Mouse (Mus musculus): ENCODE measurements around the gene Arhgef16. TPM values are rescaled to one million over a fixed set of nuclear protein-coding genes. Genes with fewer than 3 reads are reported as not detected.

Gene Arhgef16
- total RNA-seq, 2 experiments from 2014 or later, result 0.46 to 0.52 TPM

DNA sequence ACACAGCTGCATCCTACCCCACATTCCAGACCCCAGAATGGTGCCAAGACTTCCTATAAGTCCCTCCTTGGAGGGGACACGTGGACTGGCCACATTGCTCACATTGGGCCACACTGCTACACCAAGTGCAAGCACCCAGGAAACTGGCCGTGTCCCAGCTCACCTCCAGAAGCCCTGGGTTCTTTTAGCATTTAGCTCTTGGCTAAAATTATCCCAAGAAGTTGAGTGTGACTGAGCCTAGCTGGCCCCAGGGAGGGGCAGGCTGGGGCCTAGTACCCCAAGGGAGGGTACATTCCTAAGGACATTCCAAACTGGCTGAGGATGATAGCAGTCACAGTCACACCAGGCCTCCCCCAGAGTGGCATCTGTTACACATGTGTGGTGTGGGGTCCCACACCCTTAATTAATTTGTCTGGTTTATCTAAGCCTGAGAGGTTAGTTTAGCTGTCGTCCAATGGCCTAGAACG is 7.7 kb downstream of the Arhgef16 start:
- DNase-seq, result no peak

DNA sequence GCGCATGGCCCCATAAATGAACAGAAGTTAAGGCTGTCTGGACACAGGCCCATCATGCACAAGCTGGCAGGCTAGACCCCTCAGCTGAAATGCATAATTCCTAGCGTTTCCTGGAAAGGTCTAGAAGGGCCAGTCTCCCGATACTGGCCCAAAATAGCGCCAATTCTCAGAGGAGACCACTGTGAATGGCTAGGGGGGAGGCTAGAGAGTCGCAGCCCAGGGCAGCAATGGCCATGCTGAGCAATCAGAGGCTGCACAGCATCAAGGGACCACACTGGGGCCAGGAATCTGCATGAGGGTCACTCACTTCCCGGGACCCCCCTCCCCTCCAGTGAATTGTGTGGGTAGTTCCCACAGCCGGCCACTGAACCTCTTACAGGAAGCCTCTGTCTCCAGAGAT is 17.8 kb downstream of the Arhgef16 start:
- DNase-seq, result no peak

DNA sequence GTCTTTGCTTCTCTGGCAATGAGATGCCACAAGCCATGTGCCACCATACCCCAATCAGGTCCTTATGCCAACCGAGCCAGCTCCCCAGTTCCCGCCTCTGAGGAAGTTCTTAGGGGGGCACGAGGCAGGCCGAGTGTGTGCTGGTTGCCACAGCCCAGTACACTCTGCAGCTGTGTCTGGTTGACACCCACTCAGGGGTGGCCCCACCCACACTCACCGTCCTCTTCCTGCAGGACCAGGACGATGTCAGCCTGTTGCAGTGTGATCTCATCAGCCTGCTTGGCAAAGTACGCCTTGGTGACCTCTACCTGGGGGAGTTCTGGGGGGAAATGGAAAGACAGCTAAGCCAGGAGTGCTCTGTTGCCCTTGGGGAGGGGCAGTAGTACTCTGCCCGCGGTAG is 22.0 kb downstream of the Arhgef16 start:
- DNase-seq, result no peak

DNA sequence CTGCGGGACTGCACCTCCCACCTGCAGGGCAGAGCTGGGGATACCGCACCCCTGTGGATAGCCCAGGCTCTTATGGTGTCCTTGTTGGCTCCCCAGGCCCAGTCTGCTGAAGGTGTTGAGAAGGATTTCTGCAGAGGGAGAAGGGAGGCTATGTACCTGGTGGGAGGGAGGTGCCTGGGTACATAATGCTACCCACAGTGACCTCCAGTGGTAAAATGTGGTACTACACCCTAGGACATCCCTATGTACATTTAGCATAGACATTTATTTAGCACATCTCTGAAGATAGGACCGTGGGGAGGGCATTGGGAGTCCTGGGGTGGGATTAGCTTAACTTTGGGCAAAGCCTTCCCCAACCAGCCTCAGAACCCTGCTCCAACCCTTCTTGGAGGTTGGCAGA is 28.5 kb downstream of the Arhgef16 start:
- DNase-seq, result peak; percentile 57 to 73

DNA sequence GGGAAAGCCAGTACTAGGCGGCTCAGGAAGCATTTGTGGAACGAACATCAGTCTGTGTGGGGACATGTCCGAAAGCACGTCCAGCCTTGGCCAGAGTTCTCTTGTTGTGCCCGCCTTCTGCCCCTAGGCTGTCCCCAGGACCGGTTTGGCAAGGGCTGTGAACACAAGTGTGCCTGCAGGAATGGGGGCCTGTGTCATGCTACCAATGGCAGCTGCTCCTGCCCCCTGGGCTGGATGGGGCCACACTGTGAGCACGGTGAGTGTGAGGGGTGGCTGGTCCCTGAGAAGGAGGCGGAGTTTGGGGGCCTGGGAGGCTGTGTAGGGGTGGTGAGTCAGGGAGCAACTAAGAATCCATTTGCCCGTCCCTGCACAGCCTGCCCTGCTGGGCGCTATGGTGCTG is 32.0 kb downstream of the Arhgef16 start:
- DNase-seq, result no peak

DNA sequence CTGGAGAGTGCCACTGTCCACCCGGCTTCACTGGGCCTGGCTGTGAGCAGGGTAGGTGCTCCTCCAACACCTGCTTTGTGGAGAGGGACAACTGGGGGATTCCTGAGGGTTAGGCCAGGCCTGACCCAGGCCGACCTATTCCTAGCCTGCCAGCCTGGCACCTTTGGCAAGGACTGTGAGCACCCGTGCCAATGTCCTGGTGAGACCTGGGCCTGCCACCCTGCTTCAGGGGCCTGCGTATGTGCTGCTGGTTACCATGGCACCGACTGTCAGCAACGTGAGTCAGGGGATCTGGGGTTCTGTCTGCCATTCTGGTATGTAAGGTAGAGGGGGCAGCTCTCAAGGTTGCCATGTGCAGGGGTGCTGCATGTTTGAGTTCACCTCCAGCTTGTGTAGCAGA is 34.0 kb downstream of the Arhgef16 start:
- no peak for DNase-seq

DNA sequence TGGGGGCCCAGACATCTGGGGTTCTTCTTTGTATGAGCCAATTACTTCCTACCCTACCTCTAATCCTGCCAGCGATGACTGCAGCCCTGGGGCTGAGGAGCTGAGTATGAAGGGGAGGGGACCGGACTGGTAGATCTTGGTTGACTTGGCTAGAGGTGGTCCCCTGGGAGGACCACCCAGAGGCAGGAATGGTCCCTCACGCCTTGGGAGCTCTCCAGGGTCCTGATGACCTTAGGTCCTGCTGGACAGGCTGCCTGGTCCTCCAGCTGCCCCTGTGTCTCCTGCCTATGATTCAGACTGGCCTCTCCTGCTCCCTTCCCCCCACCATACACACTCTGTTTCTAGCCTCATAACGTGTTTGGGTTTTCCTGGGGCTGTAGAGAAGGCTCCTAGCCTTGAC is 39.4 kb downstream of the Arhgef16 start:
- DNase-seq, result no peak

DNA sequence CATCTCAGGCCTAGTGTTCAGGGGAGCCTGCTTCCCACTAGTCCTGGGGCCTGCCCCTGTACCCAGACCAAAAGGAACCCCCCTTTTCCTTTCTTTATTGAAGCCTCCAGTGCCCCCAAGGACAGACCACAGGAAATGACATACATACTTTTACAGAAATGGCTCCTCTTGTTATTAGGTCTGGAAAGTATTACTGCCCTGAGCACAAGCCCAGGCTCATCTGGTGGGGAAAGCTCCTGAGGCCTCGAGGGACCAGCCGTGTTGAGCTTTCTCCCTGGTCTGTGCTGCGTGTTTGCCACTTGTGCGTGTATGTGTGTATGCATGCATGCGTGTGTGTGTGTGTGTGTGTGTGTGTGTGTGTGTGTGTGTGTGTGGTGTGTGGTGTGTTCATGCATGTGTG is 40.7 kb downstream of the Arhgef16 start:
- DNase-seq, result no peak

DNA sequence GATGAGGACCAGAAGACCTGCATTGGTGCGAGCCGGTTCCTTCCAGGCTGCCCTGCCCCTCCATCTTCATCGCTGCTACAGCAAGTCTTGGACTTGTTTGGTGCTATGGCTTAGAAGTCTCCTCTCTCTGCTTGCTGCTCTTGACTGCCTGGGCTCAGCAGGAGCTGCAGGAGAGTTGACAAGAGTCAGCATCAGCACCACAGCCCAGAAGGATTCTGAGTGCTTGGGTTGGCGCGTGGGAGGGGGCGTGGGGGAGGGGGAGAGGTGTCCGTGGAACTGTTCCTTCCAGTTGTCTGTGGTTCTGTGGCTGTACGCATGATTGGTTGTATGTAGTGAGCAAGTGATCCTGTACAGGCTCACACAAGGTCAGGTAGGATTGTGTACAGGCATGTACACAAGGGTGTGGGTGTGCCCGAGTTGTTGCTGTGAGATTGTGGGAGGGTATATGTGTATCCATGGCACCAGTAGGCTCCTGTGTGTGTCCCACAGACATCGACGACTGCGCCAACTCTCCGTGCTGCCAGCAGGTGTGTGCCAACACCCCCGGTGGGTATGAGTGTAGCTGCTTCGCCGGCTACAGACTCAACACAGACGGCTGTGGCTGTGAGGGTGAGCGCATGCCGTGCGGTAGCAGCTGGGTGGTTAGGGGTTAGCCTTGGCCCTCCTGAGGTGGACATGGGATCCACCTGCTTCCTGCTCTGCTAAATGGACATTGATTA is 48.8 kb downstream of the Arhgef16 start:
- DNase-seq, result no peak

DNA sequence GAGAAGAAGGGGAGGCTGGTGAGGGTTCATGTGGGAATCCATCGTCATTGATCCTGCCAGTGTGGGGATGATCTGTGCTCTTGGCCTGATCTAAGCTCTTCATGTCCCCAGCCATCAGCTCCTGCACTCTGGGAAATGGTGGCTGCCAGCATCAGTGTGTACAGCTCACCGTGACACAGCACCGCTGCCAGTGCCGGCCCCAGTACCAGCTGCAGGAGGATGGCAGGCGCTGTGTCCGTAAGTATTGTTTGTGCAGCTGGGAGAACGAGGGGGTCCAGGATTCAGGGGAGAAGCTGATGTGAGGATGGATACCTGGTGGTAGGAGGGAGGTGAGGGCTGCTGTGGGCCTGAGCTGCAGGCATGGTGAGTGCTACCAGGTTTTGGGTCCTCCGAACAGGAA is 52.2 kb downstream of the Arhgef16 start:
- no peak for DNase-seq

DNA sequence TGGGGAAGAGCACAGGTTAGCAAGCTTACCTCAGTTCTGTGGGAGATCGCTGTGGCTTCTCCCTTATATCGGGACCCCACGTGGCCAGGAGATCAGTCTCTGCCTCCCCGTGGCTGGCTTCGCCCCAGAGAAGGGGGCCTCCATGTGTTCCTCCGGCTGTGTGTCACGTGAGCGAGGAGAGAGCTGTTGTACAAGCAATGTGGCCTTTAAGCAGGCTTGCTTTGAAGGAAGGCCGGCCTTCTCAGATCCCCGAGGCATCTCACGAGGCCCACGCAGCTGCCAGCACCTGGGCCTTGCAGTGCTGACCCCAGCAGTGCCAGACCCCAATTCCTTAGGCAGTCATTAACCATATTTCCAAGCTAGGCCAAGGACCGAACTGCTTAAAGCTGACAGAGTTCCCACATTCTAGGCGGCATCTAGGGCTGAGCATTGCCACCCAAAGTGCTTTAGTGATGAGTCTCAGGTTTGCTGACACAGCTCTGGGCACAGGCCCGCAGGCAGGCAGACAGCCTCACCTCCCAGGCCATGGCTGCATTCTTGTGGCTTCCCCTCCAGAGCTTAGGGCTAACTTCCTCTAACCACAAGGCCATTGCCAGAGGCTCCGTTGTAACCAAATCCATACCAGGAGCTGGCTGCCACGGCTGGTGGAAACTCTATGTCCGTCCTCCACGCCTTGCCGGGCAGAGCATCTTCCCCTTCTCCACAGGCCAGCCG is 53.2 kb downstream of the Arhgef16 start:
- no peak for DNase-seq

DNA sequence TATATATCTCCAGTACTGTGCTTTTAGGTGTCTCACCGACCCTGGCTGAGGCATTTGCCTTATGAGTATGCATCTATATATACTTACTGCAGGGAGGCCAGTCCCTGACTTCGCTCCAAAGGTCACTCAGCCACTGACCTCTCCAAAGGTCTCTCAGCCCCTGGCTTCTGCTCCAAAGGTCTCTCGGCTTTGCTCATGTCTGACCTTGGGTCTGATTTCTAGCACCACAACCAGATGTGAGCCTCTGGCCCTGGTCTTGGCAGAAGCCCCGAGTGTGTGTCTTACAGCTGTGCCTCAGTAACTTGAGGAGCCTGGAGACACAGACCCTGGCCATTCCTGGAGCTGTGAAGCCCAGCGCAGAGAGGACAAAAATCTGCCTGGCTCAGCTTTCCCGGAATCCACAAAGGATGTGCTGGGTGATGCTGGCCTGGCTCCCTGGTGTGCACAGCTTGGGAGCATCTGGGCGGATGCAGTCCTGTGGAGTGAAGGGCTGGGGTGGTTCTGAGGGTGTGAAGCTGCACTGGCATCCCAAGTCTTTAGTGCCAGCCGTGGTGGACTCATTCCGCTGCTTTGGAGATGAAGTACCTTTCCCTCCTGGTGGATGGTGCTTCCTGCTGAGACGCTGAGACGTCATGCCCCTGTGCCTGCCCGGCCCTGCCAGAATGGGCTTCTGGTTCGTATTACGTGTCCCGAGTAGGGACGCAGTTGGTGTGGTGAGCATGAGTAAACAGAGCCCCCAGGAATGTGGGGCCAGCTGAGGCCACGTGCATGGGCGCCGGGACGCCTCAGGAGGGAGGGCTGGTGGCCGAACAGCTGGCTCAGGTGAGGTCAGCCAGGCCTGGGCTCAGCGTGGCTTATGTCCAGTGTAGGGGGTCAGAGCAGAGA is 54.0 kb downstream of the Arhgef16 start:
- no peak for DNase-seq

DNA sequence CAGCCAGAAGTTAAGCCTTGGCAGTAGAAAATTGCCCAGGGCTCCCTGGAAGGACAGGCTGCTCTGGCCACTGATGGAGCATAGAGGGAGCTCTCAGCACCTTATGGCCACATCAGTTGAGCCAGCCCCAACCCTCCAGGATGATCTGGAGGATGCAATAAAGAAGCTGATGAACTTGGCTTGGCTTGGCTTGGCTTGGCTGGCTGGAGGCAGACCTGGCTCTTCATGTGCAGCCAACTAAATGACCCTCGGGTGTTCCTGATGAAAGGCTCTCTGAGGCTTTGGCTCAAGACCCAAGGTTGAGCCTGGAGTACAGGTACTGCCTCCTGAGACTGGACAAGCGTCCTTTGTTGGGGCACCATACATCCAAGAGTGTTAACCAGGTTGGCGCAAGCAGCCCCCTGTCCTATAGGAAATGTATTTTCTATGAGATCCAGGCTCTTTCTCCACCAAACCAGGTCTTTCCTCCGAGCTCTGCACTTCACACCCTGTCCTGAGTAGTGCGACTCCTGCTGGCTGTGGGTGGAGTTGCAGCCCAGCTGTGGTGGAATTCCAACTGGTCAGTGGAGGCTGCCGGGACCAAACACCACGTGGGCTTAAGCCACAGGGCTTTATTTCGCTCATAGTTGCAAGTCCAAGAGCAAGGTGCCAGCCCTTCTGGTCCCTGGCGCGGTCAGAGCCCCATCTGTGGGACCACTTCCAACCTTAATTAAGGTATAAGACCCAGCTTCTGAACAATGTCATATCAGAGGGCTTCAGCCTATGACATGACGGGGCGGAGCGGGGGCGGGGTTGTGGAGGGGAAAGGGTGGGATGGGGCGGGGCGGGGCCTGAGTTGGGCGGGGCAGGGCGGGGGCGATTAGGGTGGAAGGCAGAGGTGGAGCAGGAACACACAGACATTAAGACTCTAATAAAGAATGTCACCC is 55.1 kb downstream of the Arhgef16 start:
- DNase-seq, result peak; percentile 82 to 91

DNA sequence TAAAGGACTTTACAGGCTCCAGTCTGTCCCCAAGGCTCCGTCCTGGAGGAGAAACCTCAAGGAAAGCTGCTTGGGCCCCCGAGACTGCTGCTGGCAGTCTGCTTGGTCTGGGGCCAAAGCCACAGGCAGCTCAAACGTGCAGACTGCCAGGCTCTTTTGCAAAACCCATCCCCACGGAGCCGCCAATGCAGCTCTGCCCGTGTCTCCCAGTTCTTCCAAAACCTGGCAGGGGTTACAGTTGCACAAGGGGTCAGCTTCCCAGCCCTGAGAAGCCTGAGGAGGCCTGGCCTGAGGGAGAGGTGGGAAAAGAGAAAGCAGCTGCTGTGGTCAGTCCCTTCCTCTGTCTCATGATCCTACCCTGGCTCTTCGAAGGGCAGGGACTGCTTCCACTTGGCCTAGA is 56.1 kb downstream of the Arhgef16 start:
- DNase-seq, result no peak

DNA sequence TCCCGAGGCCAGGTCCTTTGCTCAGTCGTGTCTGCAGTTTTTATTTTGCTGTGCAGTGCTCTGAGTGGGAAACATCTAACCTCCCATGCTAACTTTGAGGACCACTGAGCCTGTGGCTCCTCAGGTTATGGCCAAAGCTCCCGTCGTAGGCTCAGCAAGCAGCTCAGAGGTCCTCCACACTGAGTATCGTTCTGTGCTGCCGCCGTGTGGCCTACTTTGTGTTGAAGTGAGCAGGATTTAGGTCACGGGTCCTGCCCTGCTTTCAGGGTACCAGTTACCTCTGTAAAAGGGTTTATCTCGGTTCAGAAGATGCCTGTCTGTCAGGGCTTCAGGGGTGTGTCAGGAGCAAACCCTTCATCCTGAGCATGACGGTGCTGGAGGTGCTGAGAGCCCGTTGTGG is 60.9 kb downstream of the Arhgef16 start:
- no peak for DNase-seq

DNA sequence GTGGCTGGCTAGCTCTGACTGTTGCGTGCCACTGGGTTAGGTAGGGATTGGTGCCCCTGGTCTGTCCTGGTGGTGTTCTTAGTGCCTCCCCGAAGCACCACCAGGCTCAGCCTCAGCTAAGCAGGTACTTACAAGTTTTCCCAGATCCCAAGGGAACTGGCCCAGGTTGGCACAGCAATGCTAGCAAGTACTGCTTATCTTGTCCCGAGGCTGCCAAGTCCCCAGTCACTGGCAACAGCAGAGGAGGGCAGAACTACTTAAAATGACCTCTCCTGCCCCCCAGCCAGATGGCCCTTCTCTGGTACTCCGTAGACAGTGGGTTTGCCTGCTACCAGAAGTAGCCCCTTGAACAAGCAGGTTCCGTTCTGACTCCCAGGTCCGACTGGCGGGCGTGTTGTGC is 62.3 kb downstream of the Arhgef16 start:
- DNase-seq, result peak in 1 of 2 experiments; percentile 52

DNA sequence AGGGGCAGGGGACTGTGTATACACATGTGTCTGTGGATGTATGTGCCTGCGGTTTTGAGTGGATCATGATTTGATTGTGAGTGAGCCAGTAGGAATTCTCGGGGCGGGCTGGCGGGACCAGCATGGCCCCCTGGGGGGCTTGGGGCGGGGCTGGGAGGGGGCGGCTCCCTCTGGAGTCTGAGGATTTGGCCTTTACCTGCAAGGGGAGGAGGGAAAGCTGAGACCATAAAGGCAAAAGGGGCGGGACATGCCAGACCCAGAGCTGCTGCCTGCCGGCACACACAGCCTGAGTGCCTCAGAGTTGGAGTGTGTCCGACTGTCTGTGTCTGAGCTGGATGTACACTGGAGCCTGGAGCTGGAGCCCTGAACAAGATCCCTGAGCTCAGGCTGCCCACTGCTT is 64.2 kb downstream of the Arhgef16 start:
- no peak for DNase-seq

DNA sequence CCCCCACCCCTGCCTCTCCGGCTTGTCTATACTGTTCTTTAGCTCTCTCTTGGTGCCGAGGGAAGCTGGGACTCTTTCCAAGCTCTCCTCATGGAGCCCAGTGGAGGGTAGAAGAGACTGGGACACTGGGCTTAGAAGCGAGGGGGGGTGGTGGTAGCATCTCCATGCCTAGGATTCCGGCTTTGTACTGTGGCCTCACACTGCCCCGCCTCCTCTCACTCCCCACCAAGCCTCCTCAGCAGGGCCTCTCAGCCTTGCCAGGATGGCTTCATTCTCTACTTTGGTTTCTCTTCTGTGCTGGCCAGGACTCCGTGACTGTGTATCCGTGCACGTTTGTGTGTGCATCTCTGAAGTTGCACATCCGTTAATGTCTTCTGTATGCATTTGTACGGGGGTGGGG is 64.6 kb downstream of the Arhgef16 start:
- DNase-seq, result no peak

DNA sequence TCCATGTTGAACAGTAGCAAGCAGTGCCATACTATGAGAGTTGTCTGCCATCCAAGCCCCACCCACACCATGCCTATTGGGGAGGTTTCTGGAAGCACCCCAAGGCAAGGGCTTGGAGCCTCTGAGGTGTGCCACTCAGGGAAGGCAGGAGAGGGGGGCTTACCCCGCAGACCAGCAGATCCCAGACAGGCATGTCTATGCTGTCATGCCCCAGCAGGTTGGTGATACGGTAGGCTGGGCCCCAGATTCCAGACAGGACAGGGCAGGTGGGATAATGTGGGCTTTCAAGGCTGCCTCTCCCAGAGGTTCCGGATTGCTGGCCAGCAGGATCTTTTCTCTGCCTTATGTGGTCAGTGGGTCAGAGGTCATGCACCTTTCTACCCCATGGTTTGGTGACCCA is 65.5 kb downstream of the Arhgef16 start:
- DNase-seq, result no peak

DNA sequence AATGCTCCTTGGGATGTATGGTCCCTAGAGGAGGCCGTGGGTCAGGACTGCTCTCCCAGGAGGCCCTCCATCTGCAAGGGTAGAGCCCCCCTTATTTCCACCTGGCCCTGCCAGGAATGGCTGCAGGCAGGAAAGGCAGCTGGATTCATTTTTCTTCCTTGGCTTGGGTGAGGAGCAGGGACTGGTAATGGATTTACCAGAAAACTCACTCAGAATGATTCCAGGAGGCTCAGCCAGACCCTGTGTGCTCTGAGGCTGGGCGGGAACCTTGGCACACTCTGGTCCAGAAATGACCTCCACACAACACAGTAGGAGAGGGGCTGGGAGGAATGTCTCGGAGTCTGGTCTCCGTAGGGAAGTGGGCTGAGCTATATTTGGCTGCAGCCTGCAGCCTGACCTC is 69.2 kb downstream of the Arhgef16 start:
- DNase-seq, result peak in 1 of 2 experiments; percentile 80

DNA sequence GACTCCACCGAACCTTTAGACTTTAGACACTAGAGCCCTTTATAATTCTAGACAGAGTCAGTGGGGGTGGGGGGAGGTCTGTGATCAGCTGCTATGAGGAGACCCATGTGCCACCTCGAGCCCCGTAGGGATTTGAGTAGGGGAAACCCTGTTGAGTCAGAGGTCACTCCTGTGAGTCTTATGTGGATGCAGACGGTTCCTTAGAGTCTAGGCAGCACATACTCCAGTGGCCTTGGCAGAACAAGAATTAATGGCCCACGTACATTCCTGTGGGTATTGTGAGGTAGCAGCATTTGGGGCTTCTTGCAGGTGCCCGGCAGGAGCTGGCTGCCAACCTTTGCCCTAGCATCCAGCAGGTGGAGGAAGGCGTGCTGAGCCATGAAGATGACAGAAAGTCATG is 70.1 kb downstream of the Arhgef16 start:
- DNase-seq, result no peak

DNA sequence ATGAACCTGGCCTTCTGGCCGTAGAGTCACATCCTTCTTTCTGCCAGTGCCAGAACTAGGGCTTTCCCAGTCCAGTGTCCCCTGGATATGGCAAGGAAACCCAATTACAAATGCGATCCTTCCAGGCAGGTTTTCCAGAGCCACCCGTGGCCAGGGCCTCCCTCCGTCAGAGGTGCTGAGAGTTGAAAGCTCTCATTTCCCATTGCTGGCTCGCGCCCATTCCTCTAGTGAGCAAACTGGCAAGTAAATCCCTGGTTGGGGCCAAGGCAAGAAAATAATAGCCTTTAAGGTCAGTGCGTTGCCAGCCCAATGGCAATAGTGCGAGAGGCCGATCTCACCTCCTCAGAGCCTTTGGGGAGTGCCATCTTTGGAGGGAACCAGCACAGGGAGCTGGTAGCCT is 71.9 kb downstream of the Arhgef16 start:
- no peak for DNase-seq

All from heart, adult 18-20 months (tissue).